Mouse (Mus musculus) lung, adult 2 months (tissue): Measurements from ENCODE around the gene Pawr. TPM values are rescaled to one million over a fixed set of nuclear protein-coding genes. Genes with fewer than 3 reads are reported as not detected.
A peak's percentile ranks its signal among the peaks of the same experiment; 100 is the strongest.
"Not testable (repeated sequence)": the region's sequence is repeated elsewhere in the genome, so short reads cannot be mapped to it uniquely, and the experiment has no call there.

Source experiments
- DNase-seq: peaks from one replicate; pipeline ENCODE4 v3.0.0; 2022
- H3K4me1 ChIP-seq: fragments of 200-500 bp; 2 replicates; pipeline ENCODE4 v1.6.1; 2011; ENCODE audit warnings: low read length; ENCODE audit not compliant: control insufficient read depth, insufficient read depth
- H3K4me3 ChIP-seq: fragments of 200-500 bp; replicated peaks from 2 replicates; pipeline ENCODE3; 2011; ENCODE audit warnings: low read depth, mild to moderate bottlenecking, control low read depth, low read length; ENCODE audit errors: extremely low read depth
- CTCF ChIP-seq: fragments of 200-500 bp; IDR thresholded peaks from 2 replicates; pipeline ENCODE4 v1.5.1; 2011; ENCODE audit warnings: mild to moderate bottlenecking, low read length, control low read depth; ENCODE audit not compliant: insufficient read depth
- POLR2A ChIP-seq: fragments of 200-500 bp; IDR thresholded peaks from 2 replicates; pipeline ENCODE4 v1.6.1; 2011; ENCODE audit warnings: low read depth, mild to moderate bottlenecking, control low read depth, low read length, borderline replicate concordance; ENCODE audit errors: extremely low read depth
- WGBS: fragments of 180-500 bp; shearing (Covaris S2); methylation state at CpG from one replicate; pipeline ENCODE4 v1.1.7; 2018; 5-methylcytosine and 5-hydroxymethylcytosine counted together
- polyA plus RNA-seq: library from polyadenylated mRNA; depleted of rRNA; stranded (reverse); fragments of >200 nt; gene quantifications from 2 replicates; pipeline ENCODE4 v1.2.3, GENCODE M21; 2012

Pawr gene
- polyA plus RNA-seq, 1 experiment = 12.9 TPM

DNA sequence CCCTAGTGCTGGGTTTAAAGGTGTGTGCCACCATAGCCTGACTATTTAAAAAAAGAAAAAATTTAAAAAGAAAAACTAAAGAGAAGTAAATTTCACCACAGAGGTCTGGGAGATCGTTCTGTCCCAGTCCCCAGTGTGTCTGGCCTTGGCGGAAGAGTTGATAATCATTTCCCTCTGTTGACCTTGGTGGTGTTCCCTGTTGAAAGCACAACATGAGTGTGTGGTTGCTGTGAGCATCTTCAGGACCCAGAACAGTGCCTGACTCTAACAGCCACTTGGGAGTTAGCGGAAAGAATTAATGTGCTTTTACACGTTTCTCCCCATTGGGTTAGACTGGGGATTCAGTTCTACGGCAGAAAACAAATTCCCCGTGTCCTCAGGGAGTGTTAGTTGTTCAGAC is 77.1 kb downstream of the Pawr start:
- Histone ChIP-seq H3K4me3 (no peak overlapping the region), H3K4me1 (peaks cover 6% of the 10 kb centered on the region; the same call in 1 of the 2 replicates)
- TF ChIP-seq CTCF (no peak), POLR2A (no peak)
- 79% methylated on average over 6 of the region's 6 CpGs for WGBS
- DNase-seq = no peak

DNA sequence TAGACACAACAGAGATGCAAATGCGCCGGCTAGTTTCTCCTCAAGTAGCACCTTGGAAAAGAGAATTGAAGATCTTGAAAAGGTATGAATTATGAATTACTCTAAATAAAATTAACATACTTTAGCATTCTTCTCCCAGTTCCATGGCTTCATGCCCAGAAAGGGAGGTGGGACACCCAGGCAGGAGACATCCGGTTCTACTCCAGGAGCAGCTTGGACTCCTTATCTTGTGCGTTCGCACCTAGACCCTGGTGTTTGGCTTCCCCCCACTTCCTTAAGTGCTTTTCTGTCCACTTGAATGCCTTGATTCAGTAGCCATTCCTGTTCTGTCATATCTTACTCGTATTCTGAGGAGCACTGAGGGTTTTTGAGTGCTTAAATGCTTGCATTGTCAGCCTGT is 77.6 kb downstream of the Pawr start:
- no peak for DNase-seq
- WGBS = 53% methylated on average over 6 of the region's 6 CpGs
- Histone ChIP-seq H3K4me3 (no peak overlapping the region), H3K4me1 (peaks cover 6% of the 10 kb centered on the region; the same call in 1 of the 2 replicates)
- TF ChIP-seq CTCF = no peak
- no peak for TF ChIP-seq POLR2A

DNA sequence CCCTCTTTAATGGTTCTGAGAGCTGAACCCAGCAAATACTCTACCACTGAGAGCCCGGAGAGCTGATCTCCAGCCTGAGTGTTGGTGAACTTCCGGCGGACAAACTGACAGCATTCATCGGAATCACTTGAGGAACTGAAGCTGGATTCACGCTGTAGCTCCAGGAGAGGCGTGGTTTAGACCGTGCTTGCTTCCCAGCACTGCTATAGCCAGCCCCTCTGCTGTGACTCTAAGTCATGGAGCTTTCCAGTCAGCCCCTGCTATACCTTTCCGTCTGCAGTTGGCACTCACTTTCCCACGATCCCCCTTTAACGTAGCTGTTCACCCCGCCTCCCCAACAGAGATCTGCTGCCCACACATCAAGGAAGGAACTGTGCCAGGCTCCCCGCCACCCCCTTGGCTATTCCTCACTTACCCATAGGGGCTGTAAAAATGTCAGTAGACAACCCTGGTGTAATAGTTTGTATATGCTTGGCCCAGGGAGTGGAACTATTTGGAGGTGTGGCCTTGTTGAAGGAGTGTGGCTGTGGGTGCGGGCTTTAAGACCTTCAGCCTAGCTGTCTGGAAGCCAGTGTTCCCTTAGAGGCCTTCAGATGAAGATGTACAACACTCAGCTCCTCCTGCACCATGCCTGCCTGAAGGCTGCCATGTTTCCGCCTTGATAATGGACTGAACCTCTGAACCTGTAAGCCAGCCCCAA is 83.2 kb downstream of the Pawr start:
- TF ChIP-seq CTCF (no peak), POLR2A (no peak)
- H3K4me1 ChIP-seq = no peaks in the 10 kb centered on the region
- H3K4me3 ChIP-seq = no peak overlapping the region
- WGBS = 81% methylated on average over 14 of the region's 14 CpGs
- no peak for DNase-seq

DNA sequence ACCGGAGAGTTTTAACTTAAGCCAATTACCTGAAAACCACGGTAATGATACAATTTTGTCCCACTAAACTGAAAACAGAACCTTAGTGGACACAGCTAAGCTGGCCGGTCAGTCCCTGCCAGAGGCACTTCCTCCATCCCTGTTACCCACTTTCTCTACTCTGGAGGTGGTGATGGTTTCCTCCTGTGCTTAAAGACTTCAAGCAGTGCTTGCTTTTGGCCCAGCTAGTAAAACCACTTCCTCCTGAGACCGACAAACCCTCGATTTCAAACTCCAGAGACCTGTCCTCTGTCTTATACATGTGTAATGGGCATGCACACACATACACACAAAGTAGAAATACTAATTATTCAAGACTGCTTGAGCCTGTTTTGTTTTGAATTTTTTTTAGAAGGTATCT is 85.5 kb downstream of the Pawr start:
- no peaks in the 10 kb centered on the region for H3K4me1 ChIP-seq
- DNase-seq = no peak
- WGBS = 76% methylated on average over 5 of the region's 5 CpGs
- H3K4me3 ChIP-seq = no peak overlapping the region
- TF ChIP-seq POLR2A = no peak
- no peak for TF ChIP-seq CTCF

DNA sequence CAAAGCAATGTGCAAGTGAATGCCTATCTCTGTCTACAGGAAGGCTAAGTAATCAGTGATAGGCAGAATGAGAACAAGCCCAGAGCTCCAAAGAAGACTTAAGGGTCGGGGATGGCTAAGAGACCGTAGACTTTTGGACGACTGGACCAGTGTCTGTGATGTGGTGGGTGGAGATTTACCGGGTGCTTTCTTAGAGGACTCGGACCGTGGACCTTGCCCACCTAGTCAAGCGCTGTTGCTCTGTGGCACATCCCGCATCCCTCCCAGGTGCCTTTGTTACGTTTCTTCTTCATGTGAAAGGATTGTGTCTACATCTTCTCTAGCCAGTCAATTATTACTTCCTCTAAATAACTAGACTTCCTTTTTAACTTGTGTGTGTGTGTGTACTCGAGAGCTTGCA is 98.6 kb downstream of the Pawr start:
- DNase-seq = no peak
- 90% methylated on average over 10 of the region's 10 CpGs for WGBS
- H3K4me1 ChIP-seq = peaks cover 5% of the 10 kb centered on the region; the same call in 1 of the 2 replicates
- TF ChIP-seq POLR2A = no peak
- no peak for TF ChIP-seq CTCF
- H3K4me3 ChIP-seq = no peak overlapping the region

DNA sequence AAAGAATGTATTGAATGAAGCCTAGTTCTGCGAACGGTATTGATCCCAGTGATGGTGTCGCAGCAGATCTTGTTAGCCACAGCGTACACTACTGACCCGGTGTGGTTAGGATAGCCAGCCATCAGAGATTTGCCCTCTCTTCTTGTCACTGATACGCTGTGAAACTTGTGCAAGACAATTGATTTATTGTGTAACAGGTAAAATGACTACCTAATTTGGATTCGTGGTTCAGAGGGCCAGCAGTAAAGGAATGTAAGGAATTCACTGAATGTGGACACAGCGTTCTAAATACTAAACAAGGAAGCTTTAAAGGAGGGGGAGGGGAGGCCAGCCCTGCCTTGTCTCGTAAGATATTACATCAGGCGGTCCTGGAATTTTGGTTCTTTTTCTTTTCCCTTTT is 100.3 kb downstream of the Pawr start:
- TF ChIP-seq POLR2A = no peak
- no peak for DNase-seq
- H3K4me3 ChIP-seq = no peak overlapping the region
- WGBS = 45% methylated on average over 10 of the region's 10 CpGs
- H3K4me1 ChIP-seq = peaks cover 5% of the 10 kb centered on the region; the same call in 1 of the 2 replicates

DNA sequence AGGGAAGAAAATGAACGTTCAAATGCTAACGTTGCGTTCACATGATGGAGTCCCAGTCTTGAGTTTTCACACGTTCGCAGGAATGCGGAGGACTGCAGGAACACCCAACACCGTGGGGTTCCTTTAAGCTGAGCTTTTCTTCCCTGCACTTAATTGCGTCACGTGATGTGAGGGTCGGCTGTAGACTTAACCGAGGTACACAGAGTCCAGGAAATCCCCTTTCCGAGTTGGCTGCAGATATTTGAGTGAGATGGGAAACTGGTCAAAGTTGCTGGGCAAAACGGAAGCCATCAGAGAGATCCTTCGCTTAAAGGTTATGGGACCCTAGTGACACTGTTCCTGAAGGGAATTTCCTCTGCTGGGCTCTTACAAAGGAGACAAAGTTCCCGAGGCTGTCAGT is 102.1 kb downstream of the Pawr start:
- no peak for DNase-seq
- Histone ChIP-seq H3K4me1 (peaks cover 5% of the 10 kb centered on the region; the same call in 1 of the 2 replicates), H3K4me3 (peak overlapping the region; percentile 19)
- TF ChIP-seq POLR2A = no peak
- no peak for TF ChIP-seq CTCF
- whole genome bisulfite sequencing = 15% methylated on average over 15 of the region's 15 CpGs

DNA sequence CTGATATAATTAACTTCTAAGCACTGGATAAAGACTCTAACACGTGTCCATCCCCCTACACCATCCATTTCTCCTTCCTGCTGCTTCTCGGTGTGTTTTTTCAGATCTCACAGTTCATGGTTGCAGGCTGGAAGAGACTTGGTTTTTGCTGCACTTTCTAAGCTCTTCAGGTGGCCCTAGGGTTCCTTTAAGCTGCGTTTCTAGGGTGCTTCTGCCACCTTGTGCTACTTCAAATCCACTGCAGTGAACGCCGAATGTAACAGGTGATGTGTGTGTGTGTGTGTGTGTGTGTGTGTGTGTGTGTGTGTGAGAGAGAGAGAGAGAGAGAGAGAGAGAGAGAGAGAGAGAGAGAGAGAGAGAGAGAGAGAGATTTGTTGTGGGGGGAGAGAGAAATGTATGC is 103.7 kb downstream of the Pawr start:
- H3K4me1 ChIP-seq = peaks cover 5% of the 10 kb centered on the region; the same call in 1 of the 2 replicates
- no peak for TF ChIP-seq POLR2A
- peak; percentile 33 for TF ChIP-seq CTCF
- WGBS = 23% methylated on average over 5 of the region's 5 CpGs
- DNase-seq = no peak
- no peak overlapping the region for H3K4me3 ChIP-seq

DNA sequence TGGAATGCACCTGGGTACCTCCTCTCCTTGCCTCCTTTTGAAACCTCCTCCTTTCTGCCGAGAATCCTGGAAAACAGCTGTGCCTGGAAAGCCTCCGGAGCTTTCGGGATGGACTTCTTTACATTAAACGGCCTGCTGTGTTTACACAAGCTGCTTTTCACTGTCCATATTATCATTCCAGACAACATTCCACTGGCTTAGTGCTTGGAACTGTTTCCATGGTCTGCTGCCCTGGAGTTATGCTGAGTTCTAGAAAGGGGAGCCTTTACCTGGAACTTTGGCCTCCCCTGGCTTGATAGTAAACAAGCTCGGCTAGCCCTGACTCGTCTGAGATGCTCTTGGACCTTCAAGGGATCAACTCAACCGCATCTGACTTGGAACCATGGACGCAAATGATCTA is 104.4 kb downstream of the Pawr start:
- no peak overlapping the region for H3K4me3 ChIP-seq
- DNase-seq = no peak
- peaks cover 5% of the 10 kb centered on the region; the same call in 1 of the 2 replicates for H3K4me1 ChIP-seq
- 48% methylated on average over 8 of the region's 8 CpGs for WGBS
- TF ChIP-seq CTCF (no peak), POLR2A (no peak)

DNA sequence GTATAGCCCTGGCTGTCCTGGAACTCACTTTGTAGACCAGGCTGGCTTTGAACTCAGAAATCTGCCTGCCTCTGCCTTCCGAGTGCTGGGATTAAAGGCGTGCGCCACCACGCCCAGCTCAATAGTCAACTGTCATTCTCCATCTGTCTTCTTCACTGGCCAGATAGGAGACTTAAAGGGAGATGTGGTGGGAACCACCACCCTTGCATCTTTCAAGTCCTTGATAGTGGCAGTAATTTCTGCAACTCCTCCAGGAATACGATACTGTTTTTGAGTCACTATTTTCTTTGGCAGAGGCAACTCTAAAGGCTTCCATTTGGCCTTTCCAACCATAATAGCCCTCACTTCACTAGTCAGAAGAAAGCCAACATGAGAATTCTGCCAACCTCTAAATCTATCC is 108.3 kb downstream of the Pawr start:
- H3K4me3 ChIP-seq, H3K4me1 ChIP-seq, DNase-seq: not testable (repeated sequence)
- 91% methylated on average over 5 of the region's 5 CpGs for WGBS
